Mouse (Mus musculus) brain, embryonic 14.5 days (tissue): ENCODE results near the gene Grid2ip. TPM values are rescaled to one million over a fixed set of nuclear protein-coding genes. Genes with fewer than 3 reads are reported as not detected.

Source experiments
- DNase-seq: peaks from one replicate; pipeline ENCODE4 v3.0.0-alpha.2; 2011; ENCODE audit warnings: low read depth
- CTCF ChIP-seq: fragments of 200-500 bp; IDR thresholded peaks from 2 replicates; pipeline ENCODE4 v1.5.1; 2012; ENCODE audit warnings: inconsistent platforms, mild to moderate bottlenecking, moderate library complexity, borderline replicate concordance; ENCODE audit not compliant: insufficient read depth, insufficient read length; ENCODE audit errors: extremely low read depth
- POLR2A ChIP-seq: fragments of 200-500 bp; IDR thresholded peaks from 2 replicates; pipeline ENCODE4 v1.6.1; 2012; ENCODE audit warnings: mild to moderate bottlenecking, inconsistent platforms, borderline replicate concordance; ENCODE audit not compliant: poor library complexity, insufficient read depth, insufficient read length, severe bottlenecking; ENCODE audit errors: extremely low read depth
- polyA plus RNA-seq: library from polyadenylated mRNA; depleted of rRNA; stranded (reverse); fragments of >200 nt; gene quantifications from 2 replicates; pipeline ENCODE4 v1.2.3, GENCODE M21; 2012; rRNA removed

Gene Grid2ip
- polyA plus RNA-seq, result 1.4 and 1.9 TPM in 2 replicates

DNA sequence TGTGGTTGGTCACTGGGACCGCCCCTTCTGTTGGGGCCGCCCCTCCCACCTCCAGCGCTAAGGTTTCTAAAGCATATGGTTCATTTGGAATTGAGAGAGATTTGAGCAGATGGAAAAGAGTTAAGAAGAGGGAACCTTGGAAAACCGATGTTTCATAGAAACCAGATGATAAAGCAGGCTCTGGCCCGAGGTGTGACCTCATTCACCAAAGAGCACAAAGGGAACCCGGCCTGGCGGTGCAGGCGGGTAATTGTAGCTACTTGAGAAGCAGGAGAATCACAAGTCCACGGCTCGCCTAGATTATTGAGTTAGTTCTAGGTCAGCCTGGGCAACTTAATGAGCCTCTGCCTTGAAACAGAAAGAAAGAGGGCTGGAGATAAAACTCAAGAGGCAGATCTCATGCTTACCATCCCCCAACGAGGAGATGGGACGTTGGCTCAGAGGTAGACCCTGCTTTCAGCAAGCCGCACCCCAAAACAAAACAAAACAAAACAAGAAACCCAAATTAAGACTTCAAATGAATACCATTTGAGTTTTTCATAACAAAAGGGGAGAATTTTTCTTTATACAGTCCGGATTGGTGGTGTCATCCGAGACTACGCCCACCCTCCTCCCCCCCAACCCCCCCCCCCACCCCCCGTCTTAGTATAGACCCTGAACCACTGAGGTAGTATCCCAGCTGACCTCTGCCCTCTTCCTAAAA, at the start of gene Grid2ip:
TSS of gene Grid2ip (plus strand) at position 653 of the 703 bp plus-strand sequence.
- DNase-seq, result peak; percentile 45
- TF ChIP-seq CTCF (no peak), POLR2A (no peak)

DNA sequence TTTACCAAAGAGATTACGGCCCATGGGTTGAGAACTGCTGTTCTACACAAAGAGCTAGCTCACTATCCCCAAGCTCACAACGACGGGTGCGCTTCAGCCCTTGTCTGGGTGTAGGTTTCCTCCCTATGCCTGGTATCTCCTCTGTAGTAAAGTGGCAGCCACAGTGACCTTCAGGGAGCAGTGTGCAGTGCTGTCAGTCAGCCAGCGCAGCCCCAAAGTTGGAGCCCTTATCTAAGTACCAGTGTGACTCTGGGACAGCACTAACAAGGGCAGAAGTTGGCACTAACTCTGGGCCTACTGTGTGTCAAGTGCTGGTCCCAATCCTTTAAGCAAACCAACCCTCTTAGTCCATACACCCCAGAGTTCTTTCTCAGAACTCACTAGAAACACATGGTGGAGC, 48.3 kb upstream of the Grid2ip start:
- DNase-seq, result no peak
- TF ChIP-seq POLR2A, result no peak

DNA sequence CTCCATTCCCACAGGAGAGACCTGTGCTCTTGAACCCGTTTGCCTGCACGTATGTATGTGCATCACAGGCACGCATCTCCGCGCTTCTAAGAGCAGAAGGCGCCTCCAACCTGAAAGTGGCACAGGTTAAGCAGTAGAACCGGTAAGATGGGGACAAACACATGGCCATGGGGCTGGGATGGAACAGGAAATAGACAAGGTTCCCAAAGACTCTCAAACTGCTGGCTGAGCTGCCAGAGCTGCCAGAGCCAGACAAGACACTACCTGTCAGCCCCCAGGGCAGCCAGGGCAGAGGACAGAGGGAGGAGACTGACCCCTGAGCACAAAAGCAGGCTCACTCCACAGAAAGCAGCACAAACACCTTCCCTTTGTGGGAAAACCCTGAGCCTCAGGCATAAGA, 47.2 kb upstream of the Grid2ip start:
- TF ChIP-seq POLR2A (no peak), CTCF (no peak)
- DNase-seq, result no peak

DNA sequence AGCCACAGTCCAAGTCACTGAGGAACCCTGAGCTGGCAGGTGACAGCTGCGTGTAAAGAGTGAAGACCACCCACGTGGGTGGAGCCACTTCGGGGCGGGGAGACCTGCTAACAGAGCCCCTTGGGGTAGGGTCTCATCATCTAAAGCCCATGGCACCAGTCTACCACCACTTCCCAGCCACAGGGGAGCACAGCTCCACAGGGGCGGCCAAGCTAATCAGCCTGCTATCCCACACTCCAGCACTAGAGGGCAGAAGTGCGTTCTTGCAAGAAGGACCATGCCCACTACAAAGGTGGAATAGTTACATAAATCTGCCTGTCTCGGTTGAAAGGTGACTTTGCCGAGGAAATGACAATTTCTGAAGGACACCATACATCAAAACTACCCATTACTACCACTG, 45.3 kb upstream of the Grid2ip start:
- TF ChIP-seq CTCF, result peak; percentile 81
- TF ChIP-seq POLR2A, result no peak
- peak; percentile 79 for DNase-seq

- TF ChIP-seq POLR2A (no peak), CTCF (no peak)
- peak; percentile 61 for DNase-seq
Measured at GRCm38 (mm10) chr5:143314183-143314729, 42.9 kb upstream of the Grid2ip start.

DNA sequence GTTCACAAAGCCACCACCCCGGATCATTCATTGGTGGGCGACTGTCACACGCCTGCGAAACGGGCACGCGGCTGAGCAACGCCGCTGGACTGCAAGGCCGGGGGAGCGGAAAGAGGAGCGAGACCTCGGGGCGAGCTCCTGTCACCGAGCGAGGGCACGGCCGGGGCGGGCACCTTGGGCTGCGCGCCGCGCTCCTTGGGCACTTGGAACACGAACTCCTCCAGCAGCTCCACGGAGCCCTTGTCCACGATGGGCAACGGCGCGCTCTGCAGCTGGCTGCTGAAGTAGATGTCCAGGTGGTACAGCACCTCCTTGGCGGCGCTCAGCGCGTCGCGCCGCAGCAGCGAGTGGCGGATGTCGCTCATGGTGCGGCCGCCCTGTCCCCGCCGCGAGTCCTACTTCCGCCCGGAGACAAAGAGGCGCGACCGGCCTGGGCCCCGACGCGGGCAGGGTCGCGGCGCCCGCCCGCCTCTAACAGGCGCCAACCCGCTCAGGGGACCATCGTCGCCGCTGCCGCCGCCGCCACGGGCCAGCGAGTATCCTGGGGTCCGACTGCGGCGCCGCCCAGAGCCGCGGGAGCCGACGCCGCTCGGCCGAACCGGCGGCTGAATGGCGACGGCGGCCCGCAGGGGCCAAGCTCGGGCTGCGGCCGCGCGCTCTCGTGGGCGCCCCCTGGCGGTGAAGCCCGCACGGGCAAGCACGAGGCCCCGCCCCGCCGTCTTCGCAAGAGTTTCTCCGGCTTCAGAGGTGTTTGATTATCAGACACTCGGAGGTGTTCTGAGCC, 42.2 kb upstream of the Grid2ip start, which contains the start of gene E130309D02Rik:
TSS of gene E130309D02Rik (minus strand) at position 631 of the 784 bp plus-strand sequence.
- DNase-seq, result peak; percentile 92
- peak; percentile 98 for TF ChIP-seq POLR2A
- TF ChIP-seq CTCF, result peak; percentile 86

- no peak for TF ChIP-seq POLR2A
- no peak for TF ChIP-seq CTCF
- DNase-seq, result no peak
Measured at GRCm38 (mm10) chr5:143315514-143315888, 41.6 kb upstream of the Grid2ip start.

GRCm38 (mm10) chr5:143316605-143317287, 40.4 kb upstream of the Grid2ip start:
- TF ChIP-seq POLR2A (no peak), CTCF (no peak)
- no peak for DNase-seq

GRCm38 (mm10) chr5:143317288-143317610, 39.9 kb upstream of the Grid2ip start:
- no peak for DNase-seq
- TF ChIP-seq CTCF (no peak), POLR2A (no peak)

GRCm38 (mm10) chr5:143328690-143329495, 28.2 kb upstream of the Grid2ip start, which contains the start of gene Zdhhc4:
Zdhhc4 (minus strand) TSS chr5:143329256.
- TF ChIP-seq CTCF, result no peak
- TF ChIP-seq POLR2A, result peak; percentile 90
- DNase-seq, result peak; percentile 97

- peak; percentile 77 for TF ChIP-seq CTCF
- no peak for TF ChIP-seq POLR2A
- peak; percentile 80 for DNase-seq
Measured at GRCm38 (mm10) chr5:143333872-143334271, 23.3 kb upstream of the Grid2ip start.
